Mouse (Mus musculus): Measurements from ENCODE around the gene Mup13. TPM values are rescaled to one million over a fixed set of nuclear protein-coding genes. Genes with fewer than 3 reads are reported as not detected.
"Not testable (repeated sequence)": the region's sequence is repeated elsewhere in the genome, so short reads cannot be mapped to it uniquely, and the experiment has no call there.

Gene Mup13
- polyA plus RNA-seq (2012; rRNA removed), result not detected in 2 replicates

DNA sequence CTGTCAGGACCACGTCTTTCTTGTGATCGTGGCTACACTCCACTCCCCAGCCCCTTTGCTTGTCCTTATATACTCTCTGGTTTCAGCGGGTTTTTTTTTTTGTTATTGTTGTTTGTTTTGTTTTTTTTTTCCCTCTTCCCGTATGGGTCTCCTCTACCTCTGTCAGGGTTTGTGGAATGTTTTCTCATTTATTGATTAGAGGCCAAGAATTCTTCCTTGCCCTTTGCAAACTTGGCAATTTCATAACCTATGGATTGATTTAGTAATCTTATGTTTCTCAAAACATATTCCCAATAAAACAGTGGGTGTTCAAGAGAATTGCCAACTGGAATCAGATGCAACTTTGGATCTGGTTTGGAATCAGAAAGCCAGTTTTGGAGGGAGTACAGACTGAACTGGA lies at the start of gene Mup13:
Gene Mup13, minus strand, starts transcription at position 101 of the 400 bp plus-strand sequence.
- not testable (repeated sequence) for DNase-seq (ENCODE audit: low spot score)

Other genes starting within 250 kb of the Mup13 start
- gene Mup14, start 75.7 kb upstream of the Mup13 start, polyA plus RNA-seq (2012; rRNA removed), result 3.6 and 4.2 TPM in 2 replicates
- 0.07 TPM in 1 of 2 replicates, not detected in the other for gene Mup15, start 211.5 kb upstream of the Mup13 start, polyA plus RNA-seq (2012; rRNA removed)

All from urinary bladder, adult 2 months (tissue).